Mouse (Mus musculus) neural tube, postnatal 0 days (tissue): ENCODE results near the gene Pex5l. TPM values are rescaled to one million over a fixed set of nuclear protein-coding genes. Genes with fewer than 3 reads are reported as not detected.

Experiments used
- polyA plus RNA-seq: library from polyadenylated mRNA; unstranded; fragments of >200 nt; fragmentation: Nextera tagmentation; extraction: Ambion mirVana; gene quantifications from 2 replicates; pipeline ENCODE4 v1.2.1, GENCODE M21; 2015

Gene Pex5l
- polyA plus RNA-seq, result 6.1 and 6.8 TPM in 2 replicates

GRCm38 (mm10) chr3:33142901-33143461, at the start of gene Pex5l:
TSS of gene Pex5l (minus strand) at chr3:33143247.

